Mouse (Mus musculus) neural tube, embryonic 12.5 days (tissue): ENCODE results near the gene Tstd3. TPM values are rescaled to one million over a fixed set of nuclear protein-coding genes. Genes with fewer than 3 reads are reported as not detected.
A peak's percentile ranks its signal among the peaks of the same experiment; 100 is the strongest.

Source experiments
- ATAC-seq: fragments of 200-750 bp; cut with Nextera tagmentation; 2 replicates; pipeline ENCODE4 v1.8.0; 2017; ENCODE audit warnings: low read depth, mild to moderate bottlenecking, moderate TSS enrichment, moderate library complexity; ENCODE audit not compliant: low FRiP score
- H3K27ac ChIP-seq: fragments of 300-500 bp; sonication (generic); 2 replicates; pipeline ENCODE4 v1.5.1; 2016
- H3K27me3 ChIP-seq: fragments of 300-500 bp; sonication (generic); replicated peaks from 2 replicates; pipeline ENCODE4 v1.6.1; 2016; ENCODE audit warnings: mild to moderate bottlenecking
- H3K36me3 ChIP-seq: fragments of 300-500 bp; sonication (generic); 2 replicates; pipeline ENCODE4 v1.6.1; 2016; ENCODE audit warnings: mild to moderate bottlenecking
- H3K4me1 ChIP-seq: fragments of 300-500 bp; sonication (generic); 2 replicates; pipeline ENCODE4 v1.6.1; 2016
- H3K4me2 ChIP-seq: fragments of 300-500 bp; sonication (generic); replicated peaks from 2 replicates; pipeline ENCODE4 v1.6.1; 2016; ENCODE audit warnings: mild to moderate bottlenecking
- H3K4me3 ChIP-seq: fragments of 300-500 bp; sonication (generic); 2 replicates; pipeline ENCODE4 v1.5.1; 2016
- H3K9ac ChIP-seq: fragments of 300-500 bp; sonication (generic); 2 replicates; pipeline ENCODE4 v1.6.1; 2016; ENCODE audit warnings: mild to moderate bottlenecking
- H3K9me3 ChIP-seq: fragments of 300-500 bp; sonication (generic); 2 replicates; pipeline ENCODE4 v1.6.1; 2016; ENCODE audit warnings: mild to moderate bottlenecking
- WGBS: fragments of 180-500 bp; shearing (Covaris S2); methylation state at CpG from one replicate; pipeline ENCODE4 v1.1.7; 2016; 5-methylcytosine and 5-hydroxymethylcytosine counted together
- polyA plus RNA-seq: library from polyadenylated mRNA; unstranded; fragments of >200 nt; fragmentation: Nextera tagmentation; extraction: Ambion mirVana; gene quantifications from 2 replicates; pipeline ENCODE4 v1.2.1, GENCODE M21; 2016

The Tstd3 gene
- 26.0 and 26.6 TPM in 2 replicates for polyA plus RNA-seq

GRCm38 (mm10) chr4:21766863-21767304 is at the start of gene Tstd3, which contains the start of gene Usp45:
Tstd3 (minus strand) TSS chr4:21767212.
Usp45 (plus strand) TSS chr4:21767156.
- peak within 1 kb of the TSS; percentile 71 for H3K4me2 ChIP-seq
- peak; percentile 95 for ATAC-seq
- H3K27me3 ChIP-seq: no peaks in the 10 kb centered on the region
- 2% methylated on average over 17 of the region's 17 CpGs for WGBS
- no peaks in the 10 kb centered on the region for H3K36me3 ChIP-seq
- H3K4me3 ChIP-seq: peak within 1 kb of the TSS; percentile 59
- H3K27ac ChIP-seq: no peak within 1 kb of the TSS
- H3K4me1 ChIP-seq: 0 out of 2 replicates have a peak, but pooled peaks cover 5% of the 10 kb centered on the region
- peak within 1 kb of the TSS; percentile 70 for H3K9ac ChIP-seq
- no peaks in the 10 kb centered on the region for H3K9me3 ChIP-seq

- peak; percentile 86 for ATAC-seq
- Histone ChIP-seq H3K4me2 (no peak overlapping the region), H3K4me1 (no peaks in the 10 kb centered on the region), H3K9me3 (no peaks in the 10 kb centered on the region), H3K27me3 (no peaks in the 10 kb centered on the region), H3K9ac (no peak overlapping the region), H3K36me3 (peaks cover 31% of the 10 kb centered on the region), H3K4me3 (no peak overlapping the region), H3K27ac (no peak overlapping the region)
- 42% methylated on average over 2 of the region's 2 CpGs for WGBS
Measured at GRCm38 (mm10) chr4:21814029-21814428, 47.0 kb upstream of the Tstd3 start.

GRCm38 (mm10) chr4:21812635-21813034 is 45.6 kb upstream of the Tstd3 start:
- WGBS: 95% methylated on average over 6 of the region's 6 CpGs
- no peak overlapping the region for H3K4me2 ChIP-seq
- peaks cover 31% of the 10 kb centered on the region for H3K36me3 ChIP-seq
- H3K27ac ChIP-seq: no peak overlapping the region
- ATAC-seq: no peak
- no peaks in the 10 kb centered on the region for H3K9me3 ChIP-seq
- no peaks in the 10 kb centered on the region for H3K4me1 ChIP-seq
- no peak overlapping the region for H3K4me3 ChIP-seq
- no peaks in the 10 kb centered on the region for H3K27me3 ChIP-seq
- H3K9ac ChIP-seq: no peak overlapping the region

GRCm38 (mm10) chr4:21810608-21811007 is 43.6 kb upstream of the Tstd3 start:
- ATAC-seq: no peak
- no peaks in the 10 kb centered on the region for H3K27me3 ChIP-seq
- H3K4me2 ChIP-seq: no peak overlapping the region
- no peak overlapping the region for H3K9ac ChIP-seq
- H3K36me3 ChIP-seq: peaks cover 20% of the 10 kb centered on the region
- no peaks in the 10 kb centered on the region for H3K9me3 ChIP-seq
- 94% methylated on average over 3 of the region's 3 CpGs for WGBS
- H3K27ac ChIP-seq: no peak overlapping the region
- no peak overlapping the region for H3K4me3 ChIP-seq
- H3K4me1 ChIP-seq: no peaks in the 10 kb centered on the region

- Histone ChIP-seq H3K9ac (no peak overlapping the region), H3K4me2 (no peak overlapping the region), H3K36me3 (peaks cover 28% of the 10 kb centered on the region), H3K9me3 (no peaks in the 10 kb centered on the region), H3K27me3 (no peaks in the 10 kb centered on the region), H3K4me1 (no peaks in the 10 kb centered on the region), H3K27ac (no peak overlapping the region), H3K4me3 (no peak overlapping the region)
- 53% methylated on average over 5 of the region's 5 CpGs for WGBS
- peak; percentile 78 for ATAC-seq
Measured at GRCm38 (mm10) chr4:21807204-21807603, 40.2 kb upstream of the Tstd3 start.

DNA sequence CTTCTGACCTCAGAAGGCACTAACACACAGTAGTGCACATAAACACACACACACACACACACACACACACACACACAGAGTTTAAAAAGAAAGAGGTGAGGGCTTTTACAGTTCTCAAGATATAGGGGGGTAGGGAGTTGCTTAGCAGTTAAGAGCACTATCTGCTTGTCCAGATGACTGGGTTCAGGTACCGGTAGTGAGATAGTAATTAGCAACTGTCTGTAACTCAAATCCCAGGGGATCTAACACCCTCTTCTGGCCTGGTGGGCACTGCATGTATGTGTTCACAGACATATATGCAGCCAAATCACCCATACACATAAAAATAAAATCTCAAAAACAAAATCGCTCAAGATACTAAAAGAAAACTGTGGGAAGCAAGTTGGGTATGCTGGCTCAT is 34.6 kb upstream of the Tstd3 start:
- no peaks in the 10 kb centered on the region for H3K9me3 ChIP-seq
- no peak overlapping the region for H3K27ac ChIP-seq
- no peaks in the 10 kb centered on the region for H3K27me3 ChIP-seq
- no peak for ATAC-seq
- H3K9ac ChIP-seq: no peak overlapping the region
- peaks cover 47% of the 10 kb centered on the region for H3K36me3 ChIP-seq
- no peaks in the 10 kb centered on the region for H3K4me1 ChIP-seq
- 93% methylated on average over 2 of the region's 2 CpGs for WGBS
- H3K4me3 ChIP-seq: no peak overlapping the region
- no peak overlapping the region for H3K4me2 ChIP-seq

DNA sequence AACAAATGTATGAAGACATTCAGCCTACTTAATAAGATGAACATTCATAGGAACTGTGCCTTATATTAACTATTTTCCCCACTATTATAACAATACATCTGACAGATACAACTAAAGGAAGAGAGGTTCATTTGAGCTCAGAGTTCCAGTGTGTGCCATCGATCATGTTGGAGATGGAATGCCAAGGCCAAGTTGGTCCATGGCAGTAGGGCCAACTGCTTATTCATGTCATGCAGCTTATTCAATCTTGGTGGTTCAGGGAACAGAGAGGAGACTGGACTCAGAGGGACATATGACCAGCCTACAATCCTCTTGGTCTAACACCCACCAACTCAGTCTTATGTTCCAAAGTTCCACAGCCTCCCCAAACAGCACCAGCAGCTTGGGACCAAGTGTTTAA is 34.0 kb upstream of the Tstd3 start:
- ATAC-seq: no peak
- Histone ChIP-seq H3K4me3 (no peak overlapping the region), H3K27me3 (no peaks in the 10 kb centered on the region), H3K36me3 (peaks cover 47% of the 10 kb centered on the region), H3K9me3 (no peaks in the 10 kb centered on the region), H3K4me1 (no peaks in the 10 kb centered on the region), H3K27ac (no peak overlapping the region), H3K4me2 (no peak overlapping the region), H3K9ac (no peak overlapping the region)
- 96% methylated on average over 1 of the region's 1 CpGs for WGBS

- H3K9me3 ChIP-seq: no peaks in the 10 kb centered on the region
- ATAC-seq: no peak
- peaks cover 22% of the 10 kb centered on the region for H3K36me3 ChIP-seq
- no peak overlapping the region for H3K27ac ChIP-seq
- H3K4me2 ChIP-seq: no peak overlapping the region
- H3K4me3 ChIP-seq: no peak overlapping the region
- no peak overlapping the region for H3K9ac ChIP-seq
- no peaks in the 10 kb centered on the region for H3K27me3 ChIP-seq
- 46% methylated on average over 3 of the region's 3 CpGs for WGBS
- no peaks in the 10 kb centered on the region for H3K4me1 ChIP-seq
Measured at GRCm38 (mm10) chr4:21793631-21794030, 26.6 kb upstream of the Tstd3 start.

GRCm38 (mm10) chr4:21789836-21790235 is 22.8 kb upstream of the Tstd3 start:
- no peak for ATAC-seq
- H3K4me3 ChIP-seq: no peak overlapping the region
- H3K4me1 ChIP-seq: no peaks in the 10 kb centered on the region
- no peak overlapping the region for H3K4me2 ChIP-seq
- H3K27ac ChIP-seq: no peak overlapping the region
- no peaks in the 10 kb centered on the region for H3K9me3 ChIP-seq
- H3K36me3 ChIP-seq: peaks cover 34% of the 10 kb centered on the region
- H3K27me3 ChIP-seq: no peaks in the 10 kb centered on the region
- WGBS: 95% methylated on average over 4 of the region's 4 CpGs
- no peak overlapping the region for H3K9ac ChIP-seq

DNA sequence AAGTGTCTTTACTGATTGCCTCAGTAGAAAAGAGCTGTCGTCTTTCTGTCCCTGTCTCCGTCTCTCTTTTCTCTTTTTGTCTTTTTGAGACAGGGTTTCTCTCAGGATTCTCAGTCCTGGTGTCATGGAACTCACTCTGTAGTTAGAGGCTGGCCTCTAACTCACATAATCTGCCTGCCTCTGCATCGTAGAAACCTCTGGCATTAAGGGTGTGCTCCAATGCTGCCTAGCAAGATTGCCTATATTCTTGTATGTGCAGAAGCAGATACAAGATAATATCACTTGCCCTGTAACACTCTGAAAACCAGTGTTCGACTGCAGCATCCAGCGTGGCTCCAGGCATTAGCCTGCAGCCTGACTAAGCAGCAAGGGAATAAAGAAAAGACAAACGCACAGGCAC is 21.9 kb upstream of the Tstd3 start:
- Histone ChIP-seq H3K27ac (no peak overlapping the region), H3K4me2 (no peak overlapping the region), H3K4me1 (no peaks in the 10 kb centered on the region), H3K36me3 (peaks cover 43% of the 10 kb centered on the region), H3K9me3 (no peaks in the 10 kb centered on the region), H3K27me3 (no peaks in the 10 kb centered on the region), H3K4me3 (no peak overlapping the region), H3K9ac (no peak overlapping the region)
- ATAC-seq: no peak
- WGBS: 90% methylated on average over 6 of the region's 6 CpGs

- Histone ChIP-seq H3K4me2 (no peak overlapping the region), H3K9ac (no peak overlapping the region), H3K4me3 (no peak overlapping the region), H3K4me1 (no peaks in the 10 kb centered on the region), H3K9me3 (no peaks in the 10 kb centered on the region), H3K27me3 (no peaks in the 10 kb centered on the region), H3K36me3 (peaks cover 49% of the 10 kb centered on the region), H3K27ac (no peak overlapping the region)
- ATAC-seq: no peak
- WGBS: 94% methylated on average over 12 of the region's 12 CpGs
Measured at GRCm38 (mm10) chr4:21786268-21786667, 19.3 kb upstream of the Tstd3 start.

DNA sequence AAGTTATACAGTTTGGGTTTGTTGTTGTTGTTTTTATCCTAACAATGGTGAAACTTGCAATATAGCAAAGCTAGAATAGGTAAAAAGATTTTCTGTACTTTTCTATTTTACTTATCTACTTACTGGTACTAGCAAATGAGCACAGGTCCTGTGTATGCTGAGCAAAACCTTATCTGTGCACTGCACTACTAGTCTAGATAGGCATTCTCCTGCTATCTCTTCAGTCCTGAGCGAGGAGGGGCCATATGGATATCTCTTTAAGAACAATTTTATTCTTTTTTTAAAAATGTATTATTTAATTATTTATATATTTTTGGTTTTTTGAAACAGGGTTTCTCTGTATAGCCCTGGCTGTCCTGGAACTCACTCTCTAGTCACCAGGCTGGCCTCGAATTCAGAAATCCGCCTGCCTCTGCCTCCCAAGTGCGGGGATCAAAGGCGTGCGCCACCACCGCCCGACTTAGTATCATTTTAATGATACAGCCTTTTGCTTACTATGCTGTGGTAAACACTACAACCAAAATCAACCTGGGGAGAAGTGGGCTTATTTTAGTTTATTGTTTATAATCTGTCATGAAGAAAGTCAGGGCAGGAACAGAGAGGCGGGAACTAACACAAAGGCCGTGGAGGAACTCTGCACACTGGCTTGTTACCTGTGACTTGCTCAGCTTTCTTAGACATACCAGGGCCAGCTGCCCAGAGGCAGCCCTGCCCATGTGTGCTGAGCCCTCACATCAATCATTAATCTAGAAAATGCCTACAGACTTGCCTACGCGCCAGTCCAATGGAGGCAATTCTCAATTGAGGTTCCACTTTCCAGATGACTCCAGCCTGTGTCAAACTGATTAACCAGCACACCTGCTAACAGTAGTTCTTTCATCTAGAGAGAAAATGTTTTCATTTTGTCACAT is 14.1 kb upstream of the Tstd3 start:
- Histone ChIP-seq H3K4me3 (no peak overlapping the region), H3K27ac (no peak overlapping the region), H3K4me2 (no peak overlapping the region), H3K27me3 (no peaks in the 10 kb centered on the region), H3K9me3 (no peaks in the 10 kb centered on the region), H3K9ac (no peak overlapping the region), H3K36me3 (peaks cover 37% of the 10 kb centered on the region), H3K4me1 (0 out of 2 replicates have a peak, but pooled peaks cover 6% of the 10 kb centered on the region)
- ATAC-seq: no peak
- WGBS: 95% methylated on average over 12 of the region's 12 CpGs

DNA sequence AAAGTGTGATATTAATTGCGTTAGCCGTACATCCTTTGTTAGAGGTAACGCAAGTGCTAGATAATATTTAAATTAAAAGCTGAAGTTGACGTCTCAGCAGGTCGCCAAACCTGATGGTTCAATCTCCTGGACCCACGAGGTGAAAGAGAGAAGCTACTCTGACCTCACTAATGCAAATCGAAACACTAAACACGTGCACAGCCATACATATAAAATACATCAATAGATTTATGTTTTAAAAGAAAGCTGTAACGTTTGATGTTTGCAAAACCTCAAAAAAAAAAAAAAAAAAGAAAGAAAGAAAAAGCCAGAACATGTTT is 9.9 kb upstream of the Tstd3 start:
- Histone ChIP-seq H3K36me3 (peaks cover 7% of the 10 kb centered on the region), H3K27me3 (no peaks in the 10 kb centered on the region), H3K4me2 (peak overlapping the region; percentile 60), H3K4me1 (0 out of 2 replicates have a peak, but pooled peaks cover 6% of the 10 kb centered on the region), H3K4me3 (peak overlapping the region; percentile 74), H3K9me3 (no peaks in the 10 kb centered on the region), H3K9ac (peak overlapping the region; percentile 88; the same call in 1 of the 2 replicates), H3K27ac (no peak overlapping the region)
- no peak for ATAC-seq
- WGBS: 9% methylated on average over 9 of the region's 9 CpGs
